In the genomic region with DNA sequence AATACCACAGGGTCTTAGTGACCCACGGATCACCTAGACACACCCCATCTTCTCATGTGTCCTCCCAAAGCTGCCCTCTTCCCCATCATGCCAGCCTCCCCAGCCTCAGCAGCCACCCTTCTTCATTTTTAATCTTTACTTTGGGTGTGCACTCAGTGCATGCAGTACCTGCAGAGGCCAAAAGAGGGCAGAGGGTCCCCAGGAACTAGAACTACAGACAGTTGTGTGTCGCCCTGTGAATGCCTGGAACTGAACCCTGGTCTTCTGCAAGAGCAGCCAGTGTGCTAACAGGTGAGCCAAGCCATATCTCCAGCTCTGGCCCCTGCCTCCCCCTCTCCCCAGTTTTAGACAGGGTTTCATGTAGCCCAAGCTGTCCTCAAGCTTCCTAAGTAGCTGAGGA, we compare ENCODE assay signal across 11 mouse cellular contexts. TPM values are rescaled to one million over a fixed set of nuclear protein-coding genes. Genes with fewer than 3 reads are reported as not detected.
A peak's percentile ranks its signal among the peaks of the same experiment; 100 is the strongest.
DNase-seq lines count a peak whose midpoint lies in the region; ATAC-seq and TF ChIP-seq lines count a peak whose summit lies in the region.
"Had no signal": no experiment of that assay in that cellular context is flagged by ENCODE, and none has a peak within 500 bp of the region (broad histone marks: within the 10 kb centered on the region; RNA-seq: fewer than 3 reads in every experiment).

No protein-coding gene starts in this region.

- no peak overlapping the region for H3K9ac ChIP-seq in lung, postnatal 0 days (replicated peaks; ENCODE audit: low read depth)
- no peak overlapping the region for H3K9ac ChIP-seq in hindbrain, embryonic 14.5 days
- H3K9ac ChIP-seq: limb, embryonic 12.5 days; neural tube, embryonic 12.5 days had no signal

- no peak overlapping the region for H3K4me3 ChIP-seq in lung, postnatal 0 days (ENCODE audit: low read depth, low read length)
- no peak overlapping the region for H3K4me3 ChIP-seq in hindbrain, embryonic 14.5 days (replicated peaks; ENCODE audit: low read length)
- H3K4me3 ChIP-seq: limb, embryonic 12.5 days; neural tube, embryonic 12.5 days had no signal

- 65% methylated on average over 2 of the region's 2 CpGs for WGBS in lung, postnatal 0 days
- WGBS in hindbrain, embryonic 14.5 days = 68% methylated on average over 2 of the region's 2 CpGs

- H3K27me3 ChIP-seq in lung, postnatal 0 days (replicated peaks; ENCODE audit: insufficient read depth, low read length) = no peaks in the 10 kb centered on the region
- H3K27me3 ChIP-seq in hindbrain, embryonic 14.5 days (ENCODE audit: control insufficient read depth, insufficient read depth, low read length) = no peaks in the 10 kb centered on the region
- H3K27me3 ChIP-seq: limb, embryonic 12.5 days; neural tube, embryonic 12.5 days had no signal

- peak; percentile 72 for TF ChIP-seq CTCF in lung, postnatal 0 days (IDR thresholded peaks at IDR 0.05)

- no peak overlapping the region for H3K27ac ChIP-seq in lung, postnatal 0 days (ENCODE audit: low read length)
- no peak overlapping the region for H3K27ac ChIP-seq in hindbrain, embryonic 14.5 days
- H3K27ac ChIP-seq: limb, embryonic 12.5 days; neural tube, embryonic 12.5 days had no signal

- peak; percentile 27 for DNase-seq in adrenal gland, postnatal 14 days
- DNase-seq in adrenal gland, adult 8-10 months = no peak
- no peak for DNase-seq in lung, postnatal 0 days (ENCODE audit: low spot score)
- no peak for DNase-seq in lung, postnatal 4 days
- peak; percentile 33 for DNase-seq in c-Kit-positive CD71-positive TER-119-positive erythroid progenitor cells, embryonic 14.5 days (ENCODE audit: low spot score)
- peak; percentile 35 for DNase-seq in retina, embryonic 14.5 days (ENCODE audit: low spot score)
- DNase-seq in hindbrain, embryonic 14.5 days (ENCODE audit: low spot score) = no peak
- no peak for DNase-seq in heart, adult 11 months
- DNase-seq: cerebellum, adult 8-10 months had no signal

- ATAC-seq in lung, postnatal 0 days = no peak
- ATAC-seq in hindbrain, embryonic 14.5 days (ENCODE audit: low FRiP score) = no peak

- TF ChIP-seq EP300 in lung, postnatal 0 days (IDR thresholded peaks at IDR 0.05) = no peak

- no peaks in the 10 kb centered on the region for H3K9me3 ChIP-seq in lung, postnatal 0 days (ENCODE audit: low read length)
- H3K9me3 ChIP-seq in hindbrain, embryonic 14.5 days (ENCODE audit: control insufficient read depth, low read length) = no peaks in the 10 kb centered on the region
- H3K9me3 ChIP-seq: limb, embryonic 12.5 days; neural tube, embryonic 12.5 days had no signal

- H3K4me2 ChIP-seq in lung, postnatal 0 days (replicated peaks; ENCODE audit: low read depth, low read length) = no peak overlapping the region
- no peak overlapping the region for H3K4me2 ChIP-seq in hindbrain, embryonic 14.5 days (replicated peaks)
- H3K4me2 ChIP-seq: limb, embryonic 12.5 days; neural tube, embryonic 12.5 days had no signal

- no peaks in the 10 kb centered on the region for H3K4me1 ChIP-seq in lung, postnatal 0 days (ENCODE audit: insufficient read depth, low read depth, low read length)
- no peaks in the 10 kb centered on the region for H3K4me1 ChIP-seq in hindbrain, embryonic 14.5 days (replicated peaks; ENCODE audit: control insufficient read depth, insufficient read depth, low read length)
- H3K4me1 ChIP-seq: limb, embryonic 12.5 days; neural tube, embryonic 12.5 days had no signal

- H3K36me3 ChIP-seq in lung, postnatal 0 days (ENCODE audit: insufficient read depth, low read length) = peaks cover 41% of the 10 kb centered on the region
- peaks cover 87% of the 10 kb centered on the region for H3K36me3 ChIP-seq in hindbrain, embryonic 14.5 days (replicated peaks; ENCODE audit: control insufficient read depth, insufficient read depth)

RNA-seq across cellular contexts. Expression of gene Mydgf, which starts 13.1 kb away (rescaled TPM):
- 61.6 and 63.5 TPM in 2 replicates for total RNA-seq in adrenal gland, postnatal 14 days (2021)
- 10 to 100 TPM; 49.4 to 62.3 (median 54.2) TPM for total RNA-seq in adrenal gland, adult 8-10 months (2022)
- polyA plus RNA-seq in lung, postnatal 0 days (2015; fragmentation: Nextera tagmentation; extraction: Ambion mirVana) = 67.2 and 71.2 TPM in 2 replicates
- 67.8 and 70.8 TPM in 2 replicates for polyA plus RNA-seq in hindbrain, embryonic 14.5 days (2014; fragmentation: Nextera tagmentation; extraction: Ambion mirVana)

RNA-seq across cellular contexts. Expression of gene Dpp9, which starts 21.8 kb away (rescaled TPM):
- 31.5 and 33.4 TPM in 2 replicates for total RNA-seq in adrenal gland, postnatal 14 days (2021)
- total RNA-seq in adrenal gland, adult 8-10 months (2022) = 10 to 100 TPM; 35.6 to 41.4 (median 39.6) TPM
- 25.7 and 30.3 TPM in 2 replicates for polyA plus RNA-seq in lung, postnatal 0 days (2015; fragmentation: Nextera tagmentation; extraction: Ambion mirVana)
- 23.4 and 26.2 TPM in 2 replicates for polyA plus RNA-seq in hindbrain, embryonic 14.5 days (2014; fragmentation: Nextera tagmentation; extraction: Ambion mirVana)

RNA-seq across cellular contexts. Expression of gene Tnfaip8l1, which starts 34.6 kb away (rescaled TPM):
- 8.2 and 8.6 TPM in 2 replicates for total RNA-seq in adrenal gland, postnatal 14 days (2021)
- 1 to 10 TPM; 2.2 to 4.2 (median 3.8) TPM for total RNA-seq in adrenal gland, adult 8-10 months (2022)
- polyA plus RNA-seq in lung, postnatal 0 days (2015; fragmentation: Nextera tagmentation; extraction: Ambion mirVana) = 4.7 and 5.6 TPM in 2 replicates
- 8.4 and 9.9 TPM in 2 replicates for polyA plus RNA-seq in hindbrain, embryonic 14.5 days (2014; fragmentation: Nextera tagmentation; extraction: Ambion mirVana)

RNA-seq across cellular contexts. Expression of gene Sema6b, which starts 56.7 kb away (rescaled TPM):
- 11.9 and 15.2 TPM in 2 replicates for total RNA-seq in adrenal gland, postnatal 14 days (2021)
- total RNA-seq in adrenal gland, adult 8-10 months (2022) = 10 to 100 TPM in 2 of 4 experiments, 1 to 10 TPM in 2; 6.6 to 12.7 (median 10.9) TPM
- 0.88 and 1.0 TPM in 2 replicates for polyA plus RNA-seq in lung, postnatal 0 days (2015; fragmentation: Nextera tagmentation; extraction: Ambion mirVana)
- polyA plus RNA-seq in hindbrain, embryonic 14.5 days (2014; fragmentation: Nextera tagmentation; extraction: Ambion mirVana) = 18.3 and 20.5 TPM in 2 replicates

RNA-seq across cellular contexts. Expression of gene Fem1a, which starts 59.8 kb away (rescaled TPM):
- 27.1 and 29.5 TPM in 2 replicates for total RNA-seq in adrenal gland, postnatal 14 days (2021)
- 10 to 100 TPM; 30.4 to 32.5 (median 31.2) TPM for total RNA-seq in adrenal gland, adult 8-10 months (2022)
- 8.2 and 8.4 TPM in 2 replicates for polyA plus RNA-seq in lung, postnatal 0 days (2015; fragmentation: Nextera tagmentation; extraction: Ambion mirVana)
- polyA plus RNA-seq in hindbrain, embryonic 14.5 days (2014; fragmentation: Nextera tagmentation; extraction: Ambion mirVana) = 21.0 and 21.8 TPM in 2 replicates

Comparison
In these comparisons a context has a peak if more than half of its experiments do, and no peak if none do; other contexts are left out.
1. DNase-seq: peak in adrenal gland, postnatal 14 days (single experiment), c-Kit-positive CD71-positive TER-119-positive erythroid progenitor cells, embryonic 14.5 days (single experiment) and retina, embryonic 14.5 days (single experiment); none in adrenal gland, adult 8-10 months (single experiment), lung, postnatal 0 days (single experiment), lung, postnatal 4 days (0 of 2), hindbrain, embryonic 14.5 days (single experiment) and heart, adult 11 months (single experiment).